Mouse (Mus musculus): ENCODE results near the gene Dnm3.

The Dnm3 gene

GRCm38 (mm10) chr1:161951009-161951779, 526.6 kb downstream of the Dnm3 start:
- no peak for DNase-seq (ENCODE audit: low spot score)

- no peak for DNase-seq (ENCODE audit: low spot score)
These were observed 535.8 kb downstream of the Dnm3 start for GRCm38 (mm10) chr1:161942082-161942481.

Measured in left cerebral cortex, adult 11 months (tissue).